Mouse (Mus musculus) forebrain, embryonic 12.5 days (tissue): Measurements from ENCODE around the gene Sorbs1. TPM values are rescaled to one million over a fixed set of nuclear protein-coding genes. Genes with fewer than 3 reads are reported as not detected.
A peak's percentile ranks its signal among the peaks of the same experiment; 100 is the strongest.

ENCODE experiments used
- ATAC-seq: fragments of 200-750 bp; cut with Nextera tagmentation; 2 replicates; pipeline ENCODE4 v1.8.0; 2017; ENCODE audit warnings: moderate TSS enrichment; ENCODE audit not compliant: low FRiP score
- H3K27ac ChIP-seq: fragments of 300-500 bp; sonication (generic); 2 replicates; pipeline ENCODE4 v1.5.1; 2016; ENCODE audit warnings: mild to moderate bottlenecking
- H3K27me3 ChIP-seq: fragments of 300-500 bp; sonication (generic); 2 replicates; pipeline ENCODE4 v1.6.1; 2016; ENCODE audit warnings: mild to moderate bottlenecking
- H3K36me3 ChIP-seq: fragments of 300-500 bp; sonication (generic); replicated peaks from 2 replicates; pipeline ENCODE4 v1.6.1; 2016; ENCODE audit warnings: mild to moderate bottlenecking
- H3K4me1 ChIP-seq: fragments of 300-500 bp; sonication (generic); 2 replicates; pipeline ENCODE4 v1.6.1; 2016
- H3K4me2 ChIP-seq: fragments of 300-500 bp; sonication (generic); 2 replicates; pipeline ENCODE4 v1.6.1; 2016; ENCODE audit warnings: mild to moderate bottlenecking, moderate library complexity
- H3K4me3 ChIP-seq: fragments of 300-500 bp; sonication (generic); replicated peaks from 2 replicates; pipeline ENCODE4 v1.5.1; 2016; ENCODE audit warnings: mild to moderate bottlenecking
- H3K9ac ChIP-seq: fragments of 300-500 bp; sonication (generic); 2 replicates; pipeline ENCODE4 v1.6.1; 2016; ENCODE audit warnings: mild to moderate bottlenecking
- H3K9me3 ChIP-seq: fragments of 300-500 bp; sonication (generic); 2 replicates; pipeline ENCODE4 v1.6.1; 2016
- WGBS: fragments of 180-500 bp; shearing (Covaris S2); methylation state at CpG from one replicate; pipeline ENCODE4 v1.1.7; 2016; 5-methylcytosine and 5-hydroxymethylcytosine counted together
- polyA plus RNA-seq: library from polyadenylated mRNA; unstranded; fragments of >200 nt; fragmentation: Nextera tagmentation; extraction: Ambion mirVana; gene quantifications from 2 replicates; pipeline ENCODE4 v1.2.1, GENCODE M21; 2016

The Sorbs1 gene
- polyA plus RNA-seq, 1 experiment from 2014 or later = 69.3 TPM

DNA sequence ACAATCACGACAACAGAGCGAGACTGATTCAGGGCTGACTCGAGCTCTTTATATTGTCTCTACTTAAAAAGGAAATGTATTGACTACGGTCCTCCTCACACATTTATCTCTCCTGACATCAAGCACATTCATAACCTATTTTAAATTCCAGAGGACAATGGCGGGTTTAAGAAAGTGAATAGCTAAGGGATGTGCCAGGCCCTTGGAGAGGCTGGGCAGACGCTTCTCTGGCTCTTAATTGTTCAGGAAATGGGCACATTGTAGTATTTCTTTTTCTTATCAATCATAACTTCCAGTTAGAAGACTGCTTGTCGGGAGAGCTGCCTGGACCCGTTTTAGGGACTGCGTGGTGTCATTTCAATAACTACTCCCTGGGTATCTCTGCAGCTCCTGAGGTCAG, 20.7 kb downstream of the Sorbs1 start:
- 68% methylated on average over 9 of the region's 9 CpGs for WGBS
- no peak for ATAC-seq
- Histone ChIP-seq H3K27me3 (no peaks in the 10 kb centered on the region), H3K4me1 (peaks cover 29% of the 10 kb centered on the region), H3K9ac (no peak overlapping the region), H3K36me3 (no peaks in the 10 kb centered on the region), H3K9me3 (no peaks in the 10 kb centered on the region), H3K4me2 (no peak overlapping the region), H3K27ac (0 out of 2 replicates have a peak overlapping the region, but pooled peaks have one; percentile 13), H3K4me3 (no peak overlapping the region)

DNA sequence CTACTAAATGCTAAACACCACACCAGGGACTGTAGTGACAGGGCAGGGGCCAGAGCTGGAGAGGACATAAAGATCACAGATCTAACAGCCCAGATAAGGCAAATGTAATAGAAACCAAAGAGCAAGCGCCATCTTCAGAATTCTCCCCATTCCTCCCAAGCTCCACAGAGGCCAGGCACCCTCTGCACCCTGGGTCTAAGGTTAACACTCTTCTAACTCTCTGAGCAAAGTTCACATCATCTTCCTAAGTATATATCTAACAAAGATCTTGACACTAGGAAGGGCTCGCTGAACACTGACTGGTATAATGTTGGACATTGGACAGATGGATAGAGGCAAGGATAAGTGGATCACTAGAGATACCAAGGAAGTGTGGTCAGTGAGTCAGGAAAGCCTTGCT, 22.1 kb downstream of the Sorbs1 start:
- H3K9ac ChIP-seq = no peak overlapping the region
- no peak overlapping the region for H3K4me2 ChIP-seq
- H3K36me3 ChIP-seq = no peaks in the 10 kb centered on the region
- H3K27me3 ChIP-seq = no peaks in the 10 kb centered on the region
- no peaks in the 10 kb centered on the region for H3K9me3 ChIP-seq
- H3K4me3 ChIP-seq = no peak overlapping the region
- 90% methylated on average over 2 of the region's 2 CpGs for WGBS
- peaks cover 29% of the 10 kb centered on the region for H3K4me1 ChIP-seq
- no peak overlapping the region for H3K27ac ChIP-seq
- ATAC-seq = no peak

DNA sequence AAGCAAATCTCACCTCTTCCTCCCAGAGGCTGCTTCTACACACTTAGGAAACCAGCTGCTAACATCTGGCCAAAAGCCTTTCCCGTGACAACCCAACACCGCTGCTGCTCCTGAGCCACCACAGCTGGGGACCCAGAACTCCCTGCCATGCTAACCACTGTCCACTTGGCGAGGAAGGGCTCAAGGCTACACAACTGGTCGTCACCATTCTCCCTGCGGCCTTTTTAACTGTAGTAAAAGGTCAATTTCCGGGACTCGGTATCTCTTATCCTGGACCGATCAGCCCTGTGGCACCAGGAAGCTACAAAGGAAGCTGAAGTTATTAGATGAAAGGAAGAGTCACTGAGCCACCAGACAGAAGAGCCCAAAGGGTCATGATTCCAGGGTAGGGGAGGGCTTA, 22.8 kb downstream of the Sorbs1 start:
- H3K4me2 ChIP-seq = no peak overlapping the region
- no peak for ATAC-seq
- H3K27ac ChIP-seq = no peak overlapping the region
- H3K4me1 ChIP-seq = peaks cover 29% of the 10 kb centered on the region
- H3K9me3 ChIP-seq = no peaks in the 10 kb centered on the region
- no peaks in the 10 kb centered on the region for H3K27me3 ChIP-seq
- H3K9ac ChIP-seq = no peak overlapping the region
- WGBS = 81% methylated on average over 8 of the region's 8 CpGs
- H3K4me3 ChIP-seq = no peak overlapping the region
- H3K36me3 ChIP-seq = no peaks in the 10 kb centered on the region

DNA sequence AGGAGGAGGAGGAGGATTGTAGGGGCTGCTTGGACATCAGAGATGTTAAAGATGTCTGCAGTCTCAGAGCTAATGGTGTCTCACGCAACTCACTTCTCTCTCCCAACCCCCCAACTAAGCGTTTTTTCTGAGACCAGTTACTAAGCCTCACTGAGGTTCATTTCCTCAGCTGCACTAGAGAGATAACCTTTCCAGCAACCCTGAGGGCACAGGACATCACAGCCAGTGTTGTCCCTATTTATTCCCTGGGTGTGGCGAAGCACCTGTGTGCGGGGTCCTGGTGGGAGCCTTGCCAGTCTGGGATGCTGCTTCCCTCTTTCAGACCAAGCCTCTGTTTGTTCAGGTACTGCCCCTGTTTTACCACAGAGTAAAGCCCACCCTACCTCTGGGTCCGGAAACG, 23.9 kb downstream of the Sorbs1 start:
- Histone ChIP-seq H3K27ac (no peak overlapping the region), H3K9ac (no peak overlapping the region), H3K4me2 (no peak overlapping the region), H3K27me3 (no peaks in the 10 kb centered on the region), H3K4me3 (no peak overlapping the region), H3K4me1 (peaks cover 29% of the 10 kb centered on the region), H3K9me3 (no peaks in the 10 kb centered on the region), H3K36me3 (no peaks in the 10 kb centered on the region)
- ATAC-seq = no peak
- 77% methylated on average over 6 of the region's 6 CpGs for WGBS

DNA sequence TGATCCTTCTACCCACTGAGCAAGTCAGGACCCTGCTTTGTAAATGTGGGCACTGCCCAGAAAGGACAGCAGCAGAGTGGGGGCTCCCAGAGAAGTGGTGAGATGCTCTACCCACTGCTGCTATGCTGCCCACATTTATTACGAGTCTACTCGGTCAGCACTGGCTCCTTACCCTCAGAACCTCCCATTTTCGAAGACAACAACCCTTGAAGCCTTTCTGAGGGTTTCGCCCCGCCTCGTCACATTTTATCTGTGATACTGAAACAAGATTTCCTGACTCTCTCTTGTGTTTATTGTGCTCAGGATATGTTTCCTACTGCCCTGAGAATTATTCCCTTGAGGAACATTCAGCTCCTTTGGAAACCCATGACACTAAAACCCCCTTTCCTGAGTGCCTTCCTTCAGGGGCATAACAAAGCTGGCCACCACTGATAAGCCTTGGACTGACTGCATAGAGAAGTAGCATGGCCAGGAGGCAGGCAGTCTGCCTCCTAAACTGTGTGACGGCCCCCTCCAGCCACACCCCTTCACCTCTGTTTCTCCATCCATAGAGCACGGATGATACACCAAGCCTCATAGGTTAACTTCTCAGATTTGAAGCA, 24.6 kb downstream of the Sorbs1 start:
- Histone ChIP-seq H3K9ac (no peak overlapping the region), H3K27ac (no peak overlapping the region), H3K9me3 (no peaks in the 10 kb centered on the region), H3K4me2 (no peak overlapping the region), H3K36me3 (no peaks in the 10 kb centered on the region), H3K27me3 (no peaks in the 10 kb centered on the region), H3K4me1 (peaks cover 29% of the 10 kb centered on the region), H3K4me3 (no peak overlapping the region)
- WGBS = 79% methylated on average over 8 of the region's 8 CpGs
- ATAC-seq = no peak

DNA sequence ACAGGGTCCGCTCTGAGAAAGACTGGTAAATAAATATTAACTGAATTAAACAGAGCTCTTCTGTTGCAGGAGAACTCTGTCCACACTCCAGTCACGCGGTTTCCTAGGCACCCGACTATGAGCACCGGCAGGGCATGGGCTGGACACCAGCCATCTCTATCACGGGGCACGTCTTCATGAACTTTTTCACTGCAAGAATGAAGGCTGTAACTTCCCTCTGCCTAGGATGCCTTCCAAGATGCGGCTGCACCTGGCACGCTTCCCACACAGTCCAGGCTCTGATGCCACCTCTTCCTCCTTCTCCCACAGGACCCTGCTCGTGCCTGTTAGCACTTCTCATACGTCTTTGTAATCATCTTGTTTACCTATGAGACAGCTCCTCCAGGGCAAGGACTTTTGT, 26.0 kb downstream of the Sorbs1 start:
- no peak for ATAC-seq
- Histone ChIP-seq H3K4me3 (no peak overlapping the region), H3K36me3 (0 out of 2 replicates have a peak, but pooled peaks cover 4% of the 10 kb centered on the region), H3K9ac (no peak overlapping the region), H3K4me1 (peaks cover 24% of the 10 kb centered on the region), H3K9me3 (no peaks in the 10 kb centered on the region), H3K27ac (no peak overlapping the region), H3K4me2 (no peak overlapping the region), H3K27me3 (no peaks in the 10 kb centered on the region)
- WGBS = 84% methylated on average over 11 of the region's 11 CpGs

DNA sequence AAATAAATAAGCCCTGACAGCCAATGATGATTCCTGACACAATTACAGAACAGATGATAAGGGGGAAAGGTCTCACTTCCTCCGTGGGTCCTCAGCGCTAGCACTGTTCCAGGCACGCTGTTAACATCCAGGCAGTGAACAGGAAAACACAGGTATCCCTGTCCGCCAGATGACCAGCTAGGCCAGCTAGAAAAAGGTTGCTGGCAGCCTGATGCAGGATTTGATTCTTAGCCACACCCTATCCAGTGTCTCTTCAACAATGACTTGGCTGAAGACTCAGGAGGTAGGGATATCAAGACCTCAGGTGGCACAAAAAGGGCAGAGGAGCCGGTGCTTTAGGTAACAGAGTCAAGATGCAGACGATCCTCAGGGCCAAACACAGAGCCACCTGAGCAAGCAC, 32.5 kb downstream of the Sorbs1 start:
- no peak overlapping the region for H3K9ac ChIP-seq
- H3K27me3 ChIP-seq = no peaks in the 10 kb centered on the region
- 0 out of 2 replicates have a peak, but pooled peaks cover 4% of the 10 kb centered on the region for H3K36me3 ChIP-seq
- no peak overlapping the region for H3K4me2 ChIP-seq
- no peaks in the 10 kb centered on the region for H3K9me3 ChIP-seq
- 86% methylated on average over 6 of the region's 6 CpGs for WGBS
- H3K4me3 ChIP-seq = no peak overlapping the region
- peaks cover 6% of the 10 kb centered on the region; the same call in 1 of the 2 replicates for H3K4me1 ChIP-seq
- no peak overlapping the region for H3K27ac ChIP-seq
- ATAC-seq = no peak

DNA sequence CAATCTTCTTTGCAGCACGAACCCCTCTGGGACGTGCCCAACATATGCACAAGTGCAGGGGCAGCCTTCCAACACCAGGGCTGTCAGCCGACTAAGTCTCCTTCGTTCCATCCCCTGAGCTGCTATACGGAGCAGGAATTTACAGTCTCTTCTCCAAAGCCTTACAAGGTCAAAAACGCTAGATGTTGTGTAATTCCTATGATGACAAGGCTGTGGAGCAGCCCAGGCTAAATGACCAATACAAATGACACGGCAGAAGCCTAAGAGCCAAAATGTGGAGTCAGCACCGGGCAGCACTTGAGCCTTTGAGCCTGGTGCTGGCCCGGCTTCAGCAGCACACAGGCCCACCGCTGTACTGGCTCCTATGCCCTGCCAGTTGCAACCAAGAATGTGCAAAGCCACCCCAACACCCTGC, 35.4 kb downstream of the Sorbs1 start:
- Histone ChIP-seq H3K36me3 (0 out of 2 replicates have a peak, but pooled peaks cover 3% of the 10 kb centered on the region), H3K4me1 (peaks cover 6% of the 10 kb centered on the region; the same call in 1 of the 2 replicates), H3K9me3 (no peaks in the 10 kb centered on the region), H3K27me3 (no peaks in the 10 kb centered on the region), H3K4me3 (no peak overlapping the region), H3K4me2 (no peak overlapping the region), H3K9ac (no peak overlapping the region), H3K27ac (no peak overlapping the region)
- no peak for ATAC-seq
- 91% methylated on average over 10 of the region's 10 CpGs for WGBS

DNA sequence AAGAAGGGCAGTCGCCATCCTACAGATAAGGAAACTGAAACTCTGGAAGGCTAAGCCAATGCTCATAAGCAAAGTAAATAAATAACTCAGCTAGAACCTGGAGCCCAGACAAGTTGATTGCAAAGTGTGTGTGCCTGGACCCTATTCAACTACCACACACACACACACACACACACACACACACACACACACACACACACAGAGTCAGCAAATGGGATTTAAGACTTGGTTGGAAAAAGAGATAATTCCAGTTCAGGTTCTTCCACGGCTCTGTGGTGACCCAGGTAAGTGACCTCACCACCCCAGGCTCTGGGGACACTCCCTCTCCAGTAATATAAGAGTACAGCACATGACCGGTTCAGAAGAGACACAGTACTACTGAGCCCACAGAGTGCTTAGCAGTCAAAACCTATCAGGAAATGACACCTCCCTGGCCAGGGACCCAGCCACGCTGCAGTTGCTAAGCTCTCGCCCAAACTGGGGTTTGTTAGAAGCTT, 36.1 kb downstream of the Sorbs1 start:
- Histone ChIP-seq H3K27me3 (no peaks in the 10 kb centered on the region), H3K27ac (no peak overlapping the region), H3K4me1 (peaks cover 6% of the 10 kb centered on the region; the same call in 1 of the 2 replicates), H3K4me2 (no peak overlapping the region), H3K9ac (no peak overlapping the region), H3K9me3 (no peaks in the 10 kb centered on the region), H3K4me3 (no peak overlapping the region), H3K36me3 (no peaks in the 10 kb centered on the region)
- ATAC-seq = no peak
- 78% methylated on average over 5 of the region's 5 CpGs for WGBS

DNA sequence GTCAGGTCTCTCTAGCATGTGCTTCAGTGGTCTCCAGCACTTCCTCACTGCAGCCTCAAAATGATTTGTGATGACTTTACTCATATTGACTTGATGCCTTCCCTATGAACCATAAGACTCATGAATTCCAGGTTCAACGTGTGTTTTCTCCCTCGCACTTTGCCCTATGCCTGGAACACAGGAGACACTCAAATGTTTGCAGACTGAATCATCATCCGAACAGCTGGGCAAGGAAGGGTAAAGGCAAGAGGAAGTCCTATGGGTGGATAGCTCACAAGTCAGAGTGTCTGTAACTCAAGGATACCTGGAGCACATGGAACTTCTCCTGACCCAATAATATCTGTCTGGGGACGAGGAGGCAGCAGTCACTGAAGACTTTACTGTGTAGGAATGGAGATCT, 37.1 kb downstream of the Sorbs1 start:
- Histone ChIP-seq H3K4me1 (peaks cover 6% of the 10 kb centered on the region; the same call in 1 of the 2 replicates), H3K27me3 (no peaks in the 10 kb centered on the region), H3K9me3 (no peaks in the 10 kb centered on the region), H3K4me3 (no peak overlapping the region), H3K36me3 (no peaks in the 10 kb centered on the region), H3K9ac (no peak overlapping the region), H3K4me2 (no peak overlapping the region), H3K27ac (no peak overlapping the region)
- no peak for ATAC-seq
- WGBS = 88% methylated on average over 4 of the region's 4 CpGs

DNA sequence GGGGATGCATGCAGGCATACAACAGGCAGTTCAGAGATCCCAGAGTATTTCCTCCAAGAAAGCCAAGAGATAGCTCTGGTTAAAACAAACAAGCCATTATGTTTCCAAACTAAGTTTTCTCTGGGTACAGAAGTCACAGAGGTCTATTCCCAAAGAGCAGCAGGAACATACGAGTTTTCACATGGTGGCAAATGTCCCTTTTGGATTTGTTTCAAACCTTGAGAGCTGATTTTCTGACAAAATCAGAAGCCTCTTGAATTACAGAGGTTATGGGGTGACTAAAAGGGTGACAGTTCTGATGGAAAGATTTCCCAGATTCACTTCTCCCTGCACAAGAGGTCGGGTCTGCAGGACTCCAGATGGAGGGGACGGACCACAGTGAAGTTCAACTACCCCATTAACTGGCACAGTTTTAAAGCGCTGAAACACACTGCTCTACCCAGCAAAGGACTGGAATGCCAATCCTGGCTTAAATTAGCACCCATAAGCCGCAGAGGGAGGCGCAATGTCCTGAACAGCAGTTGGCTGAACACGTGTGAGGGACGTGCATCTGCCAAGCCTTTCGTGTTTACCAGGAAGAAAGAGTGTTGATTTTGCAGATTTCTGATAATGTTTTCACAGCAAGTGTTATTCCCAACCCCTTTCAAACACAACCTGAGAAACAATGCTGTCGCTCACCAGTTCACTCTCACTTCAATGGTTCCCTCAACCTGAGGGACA, 41.9 kb downstream of the Sorbs1 start:
- no peak overlapping the region for H3K4me2 ChIP-seq
- ATAC-seq = no peak

DNA sequence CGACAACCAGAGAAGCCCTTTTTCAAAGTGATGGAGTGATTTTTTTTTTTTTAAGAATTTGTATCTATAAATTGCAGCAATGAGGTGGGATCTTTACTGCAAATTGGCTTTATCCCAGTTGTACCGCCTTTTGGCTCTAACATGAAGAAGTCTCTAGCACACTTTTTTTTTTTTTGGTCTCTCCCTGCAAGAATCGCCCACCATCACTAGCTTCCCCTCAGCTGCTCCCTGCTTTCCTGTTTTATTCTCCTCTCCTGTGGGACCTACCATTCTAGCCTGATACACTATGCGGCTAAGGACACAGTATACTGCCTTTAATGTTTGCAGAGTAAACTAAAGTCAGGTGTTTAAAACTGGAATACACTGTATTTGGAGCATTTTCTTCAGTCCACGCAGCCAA, 43.8 kb downstream of the Sorbs1 start:
- Histone ChIP-seq H3K9ac (no peak overlapping the region), H3K4me2 (no peak overlapping the region), H3K4me1 (peaks cover 6% of the 10 kb centered on the region; the same call in 1 of the 2 replicates), H3K9me3 (no peaks in the 10 kb centered on the region), H3K27ac (no peak overlapping the region), H3K36me3 (no peaks in the 10 kb centered on the region; the same call in 1 of the 2 replicates), H3K27me3 (no peaks in the 10 kb centered on the region), H3K4me3 (no peak overlapping the region)
- ATAC-seq = no peak
- WGBS = 92% methylated on average over 5 of the region's 5 CpGs

More for the DNA sequence above, 41.9 kb downstream of the Sorbs1 start:
- 82% methylated on average over 10 of the region's 10 CpGs for whole genome bisulfite sequencing
- H3K36me3 ChIP-seq = no peaks in the 10 kb centered on the region; the same call in 1 of the 2 replicates
- no peaks in the 10 kb centered on the region for H3K4me1 ChIP-seq
- no peaks in the 10 kb centered on the region for H3K27me3 ChIP-seq
- no peak overlapping the region for H3K4me3 ChIP-seq
- H3K9ac ChIP-seq = no peak overlapping the region
- H3K9me3 ChIP-seq = no peaks in the 10 kb centered on the region
- no peak overlapping the region for H3K27ac ChIP-seq
